Mouse (Mus musculus) liver, embryonic 14.5 days (tissue): ENCODE results near the gene Ldlrad2.

Experiments
- CTCF ChIP-seq: IDR thresholded peaks from 2 replicates; pipeline ENCODE4 v1.5.1; 2016; ENCODE audit warnings: antibody characterized with exemption, low read depth, control low read depth
- EP300 ChIP-seq: IDR thresholded peaks from 2 replicates; pipeline ENCODE4 v1.6.1; 2016; ENCODE audit warnings: antibody characterized with exemption, low read depth

DNA sequence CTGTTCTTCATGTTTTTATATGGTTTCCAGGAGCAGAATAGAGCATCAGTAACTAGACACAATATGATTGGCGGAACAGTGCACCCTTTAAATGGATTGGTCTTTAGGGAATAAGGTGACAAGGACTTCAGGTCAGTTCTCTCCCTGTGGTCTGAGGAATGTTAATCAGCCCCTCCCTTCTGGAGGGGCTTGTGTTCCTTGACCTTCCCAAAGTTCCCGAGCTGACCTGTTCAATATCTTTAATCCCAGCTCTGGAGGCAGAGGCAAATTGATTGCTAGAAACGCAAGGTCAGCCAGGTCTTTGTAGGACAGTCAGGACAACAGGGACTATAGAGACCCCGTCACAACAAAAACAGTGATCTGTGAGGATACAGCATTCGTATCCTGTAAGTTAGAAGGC lies 24.2 kb upstream of the Ldlrad2 start:
- no peak for TF ChIP-seq CTCF
- TF ChIP-seq EP300, result no peak
